Mouse (Mus musculus): Measurements from ENCODE around the gene Mettl5.
A peak's percentile ranks its signal among the peaks of the same experiment; 100 is the strongest.

Gene Mettl5

GRCm38 (mm10) chr2:69857882-69858281, 27.5 kb downstream of the Mettl5 start:
- no peak for DNase-seq (ENCODE audit: low spot score in 2 of 2)

- DNase-seq (ENCODE audit: low spot score in 2 of 2): no peak
These were observed 29.0 kb downstream of the Mettl5 start for GRCm38 (mm10) chr2:69856392-69856791.

- no peak for DNase-seq (ENCODE audit: low spot score in 2 of 2)
These were observed 33.9 kb downstream of the Mettl5 start for GRCm38 (mm10) chr2:69851427-69852058.

GRCm38 (mm10) chr2:69849215-69849614, 36.2 kb downstream of the Mettl5 start:
- DNase-seq (ENCODE audit: low spot score in 2 of 2): no peak

GRCm38 (mm10) chr2:69840261-69840660, 45.2 kb downstream of the Mettl5 start:
- no peak for DNase-seq (ENCODE audit: low spot score in 2 of 2)

GRCm38 (mm10) chr2:69838707-69839106, 46.7 kb downstream of the Mettl5 start:
- no peak for DNase-seq (ENCODE audit: low spot score in 2 of 2)

- no peak for DNase-seq (ENCODE audit: low spot score in 2 of 2)
These were observed 47.4 kb downstream of the Mettl5 start for GRCm38 (mm10) chr2:69837996-69838395.

- DNase-seq (ENCODE audit: low spot score in 2 of 2): no peak
These were observed 48.0 kb downstream of the Mettl5 start for GRCm38 (mm10) chr2:69837244-69837967.

GRCm38 (mm10) chr2:69830116-69830515, 55.3 kb downstream of the Mettl5 start:
- no peak for DNase-seq (ENCODE audit: low spot score in 2 of 2)

GRCm38 (mm10) chr2:69829680-69830079, 55.7 kb downstream of the Mettl5 start:
- no peak for DNase-seq (ENCODE audit: low spot score in 2 of 2)

- no peak for DNase-seq (ENCODE audit: low spot score in 2 of 2)
These were observed 57.4 kb downstream of the Mettl5 start for GRCm38 (mm10) chr2:69828031-69828430.

- DNase-seq (ENCODE audit: low spot score in 2 of 2): no peak
These were observed 59.0 kb downstream of the Mettl5 start for GRCm38 (mm10) chr2:69826380-69826779.

GRCm38 (mm10) chr2:69825898-69826297, 59.5 kb downstream of the Mettl5 start:
- no peak for DNase-seq (ENCODE audit: low spot score in 2 of 2)

- DNase-seq (ENCODE audit: low spot score in 2 of 2): peak; percentile 29 to 30
These were observed 62.2 kb downstream of the Mettl5 start for GRCm38 (mm10) chr2:69823129-69823677.

GRCm38 (mm10) chr2:69822361-69823128, 62.9 kb downstream of the Mettl5 start:
- peak; percentile 52 to 53 for DNase-seq (ENCODE audit: low spot score in 2 of 2)

GRCm38 (mm10) chr2:69821711-69822110, 63.7 kb downstream of the Mettl5 start, which contains the start of gene Klhl23:
Gene Klhl23 (plus strand): TSS chr2:69821944.
- DNase-seq (ENCODE audit: low spot score in 2 of 2): no peak

All from frontal cortex, postnatal 36 days (tissue).